Mouse (Mus musculus) liver, adult 2 months (tissue): ENCODE measurements at regions not wholly inside any gene's neighbourhood (a gene's known extent, or its start where the extent isn't known, plus 50 kb on each side); places are given as distances from the start of the nearest gene placed in this dataset.

Source experiments
- DNase-seq: peaks from one replicate; pipeline ENCODE4 v3.0.0-alpha.2; 2011; ENCODE audit warnings: low read depth, low spot score; ENCODE audit errors: extremely low read depth
- H3K27ac ChIP-seq: fragments of 200-500 bp; replicated peaks from 2 replicates; pipeline ENCODE4 v1.5.1; 2012; ENCODE audit warnings: low read depth, mild to moderate bottlenecking, control low read depth, inconsistent platforms, low read length; ENCODE audit not compliant: insufficient read depth
- H3K27me3 ChIP-seq: fragments of 200-500 bp; 2 replicates; pipeline ENCODE4 v1.6.1; 2012; ENCODE audit warnings: mild to moderate bottlenecking, moderate library complexity, low read length, inconsistent platforms; ENCODE audit not compliant: control insufficient read depth, insufficient read depth
- H3K36me3 ChIP-seq: fragments of 200-500 bp; 2 replicates; pipeline ENCODE4 v1.6.1; 2012; ENCODE audit warnings: low read length, inconsistent platforms; ENCODE audit not compliant: control insufficient read depth, insufficient read depth
- H3K4me1 ChIP-seq: fragments of 200-500 bp; 2 replicates; pipeline ENCODE4 v1.6.1; 2011; ENCODE audit warnings: low read length; ENCODE audit not compliant: control insufficient read depth, insufficient read depth
- H3K4me3 ChIP-seq: fragments of 200-500 bp; 2 replicates; pipeline ENCODE4 v1.5.1; 2011; ENCODE audit warnings: low read depth, mild to moderate bottlenecking, control low read depth, low read length, moderate library complexity; ENCODE audit not compliant: insufficient read depth
- H3K79me2 ChIP-seq: fragments of 200-500 bp; 2 replicates; pipeline ENCODE4 v1.6.1; 2012; ENCODE audit warnings: inconsistent platforms, mild to moderate bottlenecking, low read length, moderate library complexity; ENCODE audit not compliant: control insufficient read depth, insufficient read depth
- H3K9ac ChIP-seq: fragments of 200-500 bp; 2 replicates; pipeline ENCODE4 v1.6.1; 2012; ENCODE audit warnings: low read depth, mild to moderate bottlenecking, control low read depth, inconsistent platforms, low read length
- CTCF ChIP-seq: fragments of 200-500 bp; IDR thresholded peaks from 2 replicates; pipeline ENCODE4 v1.5.1; 2011; ENCODE audit warnings: low read depth, low read length, control low read depth
- POLR2A ChIP-seq: fragments of 200-500 bp; IDR thresholded peaks from 2 replicates; pipeline ENCODE4 v1.6.1; 2011; ENCODE audit warnings: low read length, control low read depth; ENCODE audit not compliant: insufficient read depth; ENCODE audit errors: extremely low read depth
- WGBS: fragments of 180-500 bp; shearing (Covaris S2); methylation state at CpG from one replicate; pipeline ENCODE4 v1.1.7; 2018; 5-methylcytosine and 5-hydroxymethylcytosine counted together

DNA sequence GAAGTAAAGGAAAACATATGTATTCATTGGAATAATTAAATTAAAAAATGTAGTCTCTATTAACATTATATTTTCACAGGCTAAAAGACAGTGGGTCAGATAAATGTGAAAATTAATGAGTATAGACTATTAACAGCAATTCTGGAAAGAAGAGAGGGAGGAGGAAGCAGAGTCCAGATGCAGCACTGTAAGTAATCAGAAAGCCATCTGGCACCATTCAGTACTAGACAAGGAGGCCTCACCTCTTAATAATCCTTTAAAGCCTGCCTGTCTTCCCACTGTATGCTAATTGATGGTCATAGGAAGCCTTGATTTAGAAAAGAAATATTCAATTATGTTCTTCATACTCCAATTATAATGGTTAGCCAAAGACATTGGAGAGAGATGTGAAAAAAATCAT is 4400.1 kb upstream of the Gm7489 start:
- no peaks in the 10 kb centered on the region for H3K79me2 ChIP-seq
- no peak for DNase-seq
- TF ChIP-seq CTCF, result no peak
- TF ChIP-seq POLR2A, result no peak
- H3K27me3 ChIP-seq, result no peaks in the 10 kb centered on the region
- H3K27ac ChIP-seq, result no peak overlapping the region
- H3K36me3 ChIP-seq, result no peaks in the 10 kb centered on the region
- H3K4me1 ChIP-seq, result no peaks in the 10 kb centered on the region
- no peak overlapping the region for H3K4me3 ChIP-seq
- no peak overlapping the region for H3K9ac ChIP-seq

DNA sequence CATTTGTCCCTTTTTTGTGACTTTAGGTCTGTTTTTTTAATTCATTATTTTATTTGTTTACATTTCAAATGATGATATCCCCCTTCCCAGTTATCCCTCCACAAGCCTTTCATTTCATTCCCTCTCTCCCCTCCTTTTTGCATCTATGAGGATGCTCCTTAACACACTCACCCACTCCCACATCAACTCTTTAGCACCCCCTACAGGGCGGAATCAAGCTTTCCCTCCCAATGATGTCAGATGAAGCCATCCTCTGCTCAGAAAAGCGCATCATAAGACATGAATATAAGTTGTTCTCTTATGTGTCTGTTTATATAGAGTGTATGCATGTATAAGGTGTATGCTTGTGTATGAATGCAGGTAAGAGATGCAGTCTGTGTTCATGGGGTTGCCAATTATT is 4391.9 kb upstream of the Gm7489 start:
- no peak for TF ChIP-seq POLR2A
- TF ChIP-seq CTCF, result no peak
- Histone ChIP-seq H3K79me2 (no peaks in the 10 kb centered on the region), H3K36me3 (no peaks in the 10 kb centered on the region), H3K4me3 (no peak overlapping the region), H3K27me3 (no peaks in the 10 kb centered on the region), H3K4me1 (no peaks in the 10 kb centered on the region), H3K27ac (no peak overlapping the region), H3K9ac (no peak overlapping the region)
- DNase-seq, result no peak
- WGBS, result 47% methylated on average over 2 of the region's 2 CpGs

DNA sequence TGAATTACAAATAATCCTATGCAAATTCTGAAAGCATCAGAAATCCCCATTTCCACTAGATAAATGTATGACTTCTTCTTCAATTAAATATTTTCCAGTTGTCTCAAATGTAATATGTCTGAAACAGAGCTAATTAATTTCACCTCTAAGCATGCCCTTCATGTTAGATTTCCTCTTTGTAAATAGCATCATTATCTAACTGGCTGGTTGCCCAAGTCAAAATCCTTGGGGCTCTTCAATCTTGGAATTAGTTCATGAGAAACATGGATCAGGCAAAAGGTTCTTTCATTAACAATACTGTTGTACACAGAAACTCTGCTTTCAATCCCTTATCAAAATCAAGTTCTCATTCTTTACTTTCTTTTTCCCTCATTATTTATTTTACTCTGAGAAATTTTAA is 4382.9 kb upstream of the Gm7489 start:
- Histone ChIP-seq H3K27me3 (no peaks in the 10 kb centered on the region), H3K27ac (no peak overlapping the region), H3K79me2 (no peaks in the 10 kb centered on the region), H3K9ac (no peak overlapping the region), H3K4me3 (no peak overlapping the region), H3K4me1 (no peaks in the 10 kb centered on the region), H3K36me3 (no peaks in the 10 kb centered on the region)
- TF ChIP-seq CTCF (no peak), POLR2A (no peak)
- DNase-seq, result peak; percentile 13
